Mouse (Mus musculus): ENCODE results near the gene Tgfb1. TPM values are rescaled to one million over a fixed set of nuclear protein-coding genes. Genes with fewer than 3 reads are reported as not detected.

The Tgfb1 gene
- polyA plus RNA-seq, 1 experiment from 2014 or later, result 1.1 TPM

GRCm38 (mm10) chr7:25652244-25652759, 34.5 kb upstream of the Tgfb1 start:
- Histone ChIP-seq H3K9me3 (ENCODE audit: control insufficient read depth, low read length) (no peaks in the 10 kb centered on the region), H3K36me3 (ENCODE audit: control insufficient read depth, insufficient read depth, low read length) (0 out of 2 replicates have a peak, but pooled peaks cover 4% of the 10 kb centered on the region), H3K4me1 (ENCODE audit: control insufficient read depth, insufficient read depth, low read length) (peaks cover 5% of the 10 kb centered on the region), H3K9ac (replicated peaks; ENCODE audit: low read length) (no peak overlapping the region), H3K4me2 (ENCODE audit: low read length) (no peak overlapping the region), H3K27me3 (ENCODE audit: control insufficient read depth, insufficient read depth, low read length) (no peaks in the 10 kb centered on the region), H3K4me3 (replicated peaks; ENCODE audit: low read depth, low read length) (no peak overlapping the region), H3K27ac (replicated peaks; ENCODE audit: low read depth, low read length) (no peak overlapping the region)
- ATAC-seq (ENCODE audit: low FRiP score, low TSS enrichment), result no peak
- 94% methylated on average over 12 of the region's 12 CpGs for WGBS
- DNase-seq, result no peak

- 0 out of 2 replicates have a peak, but pooled peaks cover 4% of the 10 kb centered on the region for H3K36me3 ChIP-seq (ENCODE audit: control insufficient read depth, insufficient read depth, low read length)
- H3K27ac ChIP-seq (replicated peaks; ENCODE audit: low read depth, low read length), result no peak overlapping the region
- 82% methylated on average over 11 of the region's 11 CpGs for WGBS
- no peaks in the 10 kb centered on the region for H3K27me3 ChIP-seq (ENCODE audit: control insufficient read depth, insufficient read depth, low read length)
- H3K9me3 ChIP-seq (ENCODE audit: control insufficient read depth, low read length), result no peaks in the 10 kb centered on the region
- no peak overlapping the region; the same call in 1 of the 2 replicates for H3K9ac ChIP-seq (replicated peaks; ENCODE audit: low read length)
- peaks cover 18% of the 10 kb centered on the region for H3K4me1 ChIP-seq (ENCODE audit: control insufficient read depth, insufficient read depth, low read length)
- DNase-seq, result no peak
- no peak overlapping the region for H3K4me2 ChIP-seq (ENCODE audit: low read length)
- H3K4me3 ChIP-seq (replicated peaks; ENCODE audit: low read depth, low read length), result no peak overlapping the region
- ATAC-seq (ENCODE audit: low FRiP score, low TSS enrichment), result no peak
These were observed 31.0 kb upstream of the Tgfb1 start for GRCm38 (mm10) chr7:25655601-25656428.

DNA sequence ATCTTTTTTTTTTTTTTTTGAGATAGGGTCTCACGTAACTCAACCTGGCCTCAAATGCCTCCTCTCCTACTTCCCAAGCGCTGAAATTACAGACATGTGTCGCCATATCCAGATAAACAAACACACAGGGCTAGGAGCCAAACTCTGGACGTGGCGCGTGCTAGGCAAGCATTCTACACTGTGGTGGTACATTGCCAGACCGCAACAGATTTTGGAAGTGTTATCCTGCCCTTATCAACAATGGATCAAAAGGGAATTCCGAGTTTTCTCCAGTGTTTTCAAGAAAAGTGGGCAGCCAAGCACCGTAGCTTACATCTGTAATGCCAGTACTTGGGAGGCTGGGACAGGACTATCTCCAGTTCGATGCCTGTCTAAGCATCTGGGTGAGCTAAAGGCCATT, 29.0 kb upstream of the Tgfb1 start:
- peaks cover 18% of the 10 kb centered on the region for H3K4me1 ChIP-seq (ENCODE audit: control insufficient read depth, insufficient read depth, low read length)

DNA sequence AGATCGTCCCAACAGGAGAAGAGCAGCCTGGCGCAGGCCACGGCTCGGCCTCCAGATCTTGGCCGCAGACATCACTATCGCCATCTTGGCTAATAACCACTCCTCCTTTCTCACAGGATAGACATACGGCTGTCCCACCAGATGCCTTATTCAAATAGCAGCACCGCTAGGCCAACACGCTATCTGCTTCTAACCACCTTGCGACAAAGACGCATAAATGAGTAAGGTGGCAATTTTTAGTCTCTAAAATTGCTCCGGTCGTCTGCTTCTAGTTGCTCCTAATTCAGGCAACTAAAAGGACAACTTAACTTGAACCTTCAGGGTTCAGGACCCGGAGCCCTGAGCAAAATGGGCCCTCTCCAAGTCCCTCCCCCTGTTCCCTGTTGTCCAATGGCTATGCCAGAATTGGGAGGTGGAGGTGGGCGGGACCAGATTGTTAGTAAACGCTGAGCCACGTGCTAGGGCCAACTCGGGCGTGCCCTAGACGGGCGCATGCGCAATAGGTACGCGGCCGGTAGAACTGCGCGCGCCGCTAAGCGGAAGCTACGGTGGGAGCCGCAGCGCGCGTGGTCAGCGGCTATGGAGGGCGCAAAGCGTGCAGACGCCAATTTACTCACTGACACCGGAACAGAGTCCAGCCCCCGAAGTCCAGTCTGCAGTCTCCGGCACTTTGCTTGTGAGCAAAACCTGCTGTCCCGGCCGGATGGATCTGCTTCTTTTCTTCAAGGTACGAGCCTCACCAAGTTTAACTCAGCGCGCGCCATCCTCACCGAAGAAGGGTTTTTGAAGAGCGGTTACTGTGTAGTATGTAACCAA, 27.9 kb upstream of the Tgfb1 start, which contains the start of the genes Bckdha and Exosc5:
Bckdha (minus strand) TSS at position 325 of the 816 bp plus-strand sequence.
Exosc5 (plus strand) TSS at position 508 of the 816 bp plus-strand sequence.
- peaks cover 18% of the 10 kb centered on the region for H3K4me1 ChIP-seq (ENCODE audit: control insufficient read depth, insufficient read depth, low read length)
- no peaks in the 10 kb centered on the region for H3K27me3 ChIP-seq (ENCODE audit: control insufficient read depth, insufficient read depth, low read length)
- H3K27ac ChIP-seq (replicated peaks; ENCODE audit: low read depth, low read length), result peak within 1 kb of the TSS; percentile 50
- ATAC-seq (ENCODE audit: low FRiP score, low TSS enrichment), result peak; percentile 99
- peak within 1 kb of the TSS; percentile 74 for H3K4me2 ChIP-seq (ENCODE audit: low read length)
- under 1% methylated on average over 50 of the region's 50 CpGs for WGBS
- H3K4me3 ChIP-seq (replicated peaks; ENCODE audit: low read depth, low read length), result peak within 1 kb of the TSS; percentile 54
- H3K9me3 ChIP-seq (ENCODE audit: control insufficient read depth, low read length), result no peaks in the 10 kb centered on the region
- peak; percentile 100 for DNase-seq
- H3K9ac ChIP-seq (replicated peaks; ENCODE audit: low read length), result peak within 1 kb of the TSS; percentile 54
- H3K36me3 ChIP-seq (ENCODE audit: control insufficient read depth, insufficient read depth, low read length), result peaks cover 10% of the 10 kb centered on the region; the same call in 1 of the 2 replicates

More for the DNA sequence above, 29.0 kb upstream of the Tgfb1 start:
- peaks cover 5% of the 10 kb centered on the region; the same call in 1 of the 2 replicates for H3K36me3 ChIP-seq (ENCODE audit: control insufficient read depth, insufficient read depth, low read length)
- DNase-seq (no peak), ATAC-seq (ENCODE audit: low FRiP score, low TSS enrichment) (no peak)
- peak overlapping the region; percentile 74 for H3K4me2 ChIP-seq (ENCODE audit: low read length)
- H3K9me3 ChIP-seq (ENCODE audit: control insufficient read depth, low read length), result no peaks in the 10 kb centered on the region
- H3K27ac ChIP-seq (replicated peaks; ENCODE audit: low read depth, low read length), result no peak overlapping the region
- H3K4me3 ChIP-seq (replicated peaks; ENCODE audit: low read depth, low read length), result peak overlapping the region; percentile 54
- WGBS, result 46% methylated on average over 10 of the region's 10 CpGs
- H3K27me3 ChIP-seq (ENCODE audit: control insufficient read depth, insufficient read depth, low read length), result no peaks in the 10 kb centered on the region
- H3K9ac ChIP-seq (replicated peaks; ENCODE audit: low read length), result peak overlapping the region; percentile 54

DNA sequence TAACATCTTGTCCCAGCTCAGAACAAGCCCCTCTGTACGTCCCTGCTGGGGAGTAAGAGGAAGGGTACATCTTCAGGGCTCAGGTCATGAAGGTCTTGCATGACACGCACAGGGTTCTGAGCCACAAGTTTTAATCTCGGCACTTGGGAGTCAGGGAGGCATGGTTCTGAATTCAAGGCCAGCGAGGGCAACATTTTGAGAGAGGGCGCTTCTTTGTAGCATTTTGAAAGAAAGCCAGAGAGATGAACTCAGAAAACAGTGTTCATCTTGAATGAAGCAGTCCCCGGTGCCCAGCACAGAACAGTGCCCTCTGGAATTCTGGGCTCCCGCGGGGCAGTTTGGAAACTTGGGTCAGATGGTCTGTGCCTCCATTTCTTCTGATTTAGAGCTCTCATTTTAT, 20.4 kb upstream of the Tgfb1 start:
- Histone ChIP-seq H3K36me3 (ENCODE audit: control insufficient read depth, insufficient read depth, low read length) (peaks cover 50% of the 10 kb centered on the region), H3K27ac (replicated peaks; ENCODE audit: low read depth, low read length) (no peak overlapping the region), H3K4me2 (ENCODE audit: low read length) (no peak overlapping the region), H3K4me1 (ENCODE audit: control insufficient read depth, insufficient read depth, low read length) (no peaks in the 10 kb centered on the region), H3K9me3 (ENCODE audit: control insufficient read depth, low read length) (no peaks in the 10 kb centered on the region), H3K27me3 (ENCODE audit: control insufficient read depth, insufficient read depth, low read length) (no peaks in the 10 kb centered on the region), H3K9ac (replicated peaks; ENCODE audit: low read length) (no peak overlapping the region), H3K4me3 (replicated peaks; ENCODE audit: low read depth, low read length) (no peak overlapping the region)
- 94% methylated on average over 8 of the region's 8 CpGs for WGBS
- no peak for DNase-seq
- no peak for ATAC-seq (ENCODE audit: low FRiP score, low TSS enrichment)

- H3K4me3 ChIP-seq (replicated peaks; ENCODE audit: low read depth, low read length), result no peak overlapping the region
- no peaks in the 10 kb centered on the region for H3K4me1 ChIP-seq (ENCODE audit: control insufficient read depth, insufficient read depth, low read length)
- no peak overlapping the region for H3K27ac ChIP-seq (replicated peaks; ENCODE audit: low read depth, low read length)
- H3K9ac ChIP-seq (replicated peaks; ENCODE audit: low read length), result no peak overlapping the region
- H3K27me3 ChIP-seq (ENCODE audit: control insufficient read depth, insufficient read depth, low read length), result peaks cover 9% of the 10 kb centered on the region
- H3K36me3 ChIP-seq (ENCODE audit: control insufficient read depth, insufficient read depth, low read length), result peaks cover 38% of the 10 kb centered on the region
- no peak overlapping the region for H3K4me2 ChIP-seq (ENCODE audit: low read length)
- WGBS, result 86% methylated on average over 10 of the region's 10 CpGs
- ATAC-seq (ENCODE audit: low FRiP score, low TSS enrichment) (no peak), DNase-seq (no peak)
- no peaks in the 10 kb centered on the region for H3K9me3 ChIP-seq (ENCODE audit: control insufficient read depth, low read length)
These were observed 17.6 kb upstream of the Tgfb1 start for GRCm38 (mm10) chr7:25669158-25669557.

- DNase-seq, result no peak
- no peak for ATAC-seq (ENCODE audit: low FRiP score, low TSS enrichment)
- 0 out of 2 replicates have a peak, but pooled peaks cover 3% of the 10 kb centered on the region for H3K4me1 ChIP-seq (ENCODE audit: control insufficient read depth, insufficient read depth, low read length)
- peaks cover 33% of the 10 kb centered on the region for H3K36me3 ChIP-seq (ENCODE audit: control insufficient read depth, insufficient read depth, low read length)
- H3K27me3 ChIP-seq (ENCODE audit: control insufficient read depth, insufficient read depth, low read length), result peaks cover 14% of the 10 kb centered on the region
- H3K9ac ChIP-seq (replicated peaks; ENCODE audit: low read length), result no peak overlapping the region
- H3K27ac ChIP-seq (replicated peaks; ENCODE audit: low read depth, low read length), result no peak overlapping the region
- no peak overlapping the region for H3K4me2 ChIP-seq (ENCODE audit: low read length)
- H3K9me3 ChIP-seq (ENCODE audit: control insufficient read depth, low read length), result no peaks in the 10 kb centered on the region
- 80% methylated on average over 9 of the region's 9 CpGs for WGBS
- no peak overlapping the region for H3K4me3 ChIP-seq (replicated peaks; ENCODE audit: low read depth, low read length)
These were observed 17.2 kb upstream of the Tgfb1 start for GRCm38 (mm10) chr7:25669631-25670030.

DNA sequence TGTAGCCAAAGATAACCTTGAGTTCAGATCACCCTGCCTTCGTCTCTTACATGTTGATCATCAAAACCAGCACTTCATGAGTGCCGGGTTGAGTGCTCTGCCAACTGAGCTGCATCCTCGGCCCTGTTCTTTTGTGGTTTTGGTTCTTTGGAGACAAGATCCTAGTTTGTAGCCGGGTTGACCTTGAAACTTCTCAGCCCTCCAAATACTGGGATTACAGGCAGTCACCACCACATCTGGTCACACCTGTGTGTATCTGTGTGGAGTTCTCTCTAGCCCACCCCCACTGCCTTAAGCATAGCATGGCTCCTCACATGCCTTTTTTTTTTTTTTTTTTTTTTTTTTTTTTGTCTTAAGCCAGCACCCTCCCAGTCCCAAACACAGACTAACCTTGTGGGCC, 16.7 kb upstream of the Tgfb1 start:
- DNase-seq (no peak), ATAC-seq (ENCODE audit: low FRiP score, low TSS enrichment) (no peak)
- 0 out of 2 replicates have a peak, but pooled peaks cover 7% of the 10 kb centered on the region for H3K4me1 ChIP-seq (ENCODE audit: control insufficient read depth, insufficient read depth, low read length)
- H3K27me3 ChIP-seq (ENCODE audit: control insufficient read depth, insufficient read depth, low read length), result peaks cover 18% of the 10 kb centered on the region
- H3K4me3 ChIP-seq (replicated peaks; ENCODE audit: low read depth, low read length), result no peak overlapping the region
- no peak overlapping the region for H3K27ac ChIP-seq (replicated peaks; ENCODE audit: low read depth, low read length)
- H3K4me2 ChIP-seq (ENCODE audit: low read length), result no peak overlapping the region
- H3K36me3 ChIP-seq (ENCODE audit: control insufficient read depth, insufficient read depth, low read length), result peaks cover 28% of the 10 kb centered on the region
- 91% methylated on average over 4 of the region's 4 CpGs for WGBS
- H3K9me3 ChIP-seq (ENCODE audit: control insufficient read depth, low read length), result no peaks in the 10 kb centered on the region
- H3K9ac ChIP-seq (replicated peaks; ENCODE audit: low read length), result no peak overlapping the region
